Mouse (Mus musculus) midbrain, embryonic 12.5 days (tissue): ENCODE measurements around the gene Gtf2f2. TPM values are rescaled to one million over a fixed set of nuclear protein-coding genes. Genes with fewer than 3 reads are reported as not detected.

ENCODE experiments used
- ATAC-seq: fragments of 200-750 bp; cut with Nextera tagmentation; 2 replicates; pipeline ENCODE4 v1.8.0; 2017; ENCODE audit warnings: low read depth, moderate TSS enrichment, moderate library complexity; ENCODE audit not compliant: low FRiP score
- H3K27ac ChIP-seq: fragments of 300-500 bp; sonication (generic); replicated peaks from 2 replicates; pipeline ENCODE4 v1.5.1; 2016; ENCODE audit warnings: mild to moderate bottlenecking
- H3K27me3 ChIP-seq: fragments of 300-500 bp; sonication (generic); 2 replicates; pipeline ENCODE4 v1.6.1; 2016; ENCODE audit warnings: mild to moderate bottlenecking
- H3K36me3 ChIP-seq: fragments of 300-500 bp; sonication (generic); 2 replicates; pipeline ENCODE4 v1.6.1; 2016
- H3K4me1 ChIP-seq: fragments of 300-500 bp; sonication (generic); 2 replicates; pipeline ENCODE4 v1.6.1; 2016
- H3K4me2 ChIP-seq: fragments of 300-500 bp; sonication (generic); replicated peaks from 2 replicates; pipeline ENCODE4 v1.6.1; 2016; ENCODE audit warnings: mild to moderate bottlenecking, moderate library complexity
- H3K4me3 ChIP-seq: fragments of 300-500 bp; sonication (generic); 2 replicates; pipeline ENCODE4 v1.5.1; 2016; ENCODE audit warnings: mild to moderate bottlenecking
- H3K9ac ChIP-seq: fragments of 300-500 bp; sonication (generic); replicated peaks from 2 replicates; pipeline ENCODE4 v1.6.1; 2016; ENCODE audit warnings: mild to moderate bottlenecking, moderate library complexity
- H3K9me3 ChIP-seq: fragments of 300-500 bp; sonication (generic); 2 replicates; pipeline ENCODE4 v1.6.1; 2016; ENCODE audit warnings: mild to moderate bottlenecking
- WGBS: fragments of 180-500 bp; shearing (Covaris S2); methylation state at CpG from one replicate; pipeline ENCODE4 v1.1.7; 2016; 5-methylcytosine and 5-hydroxymethylcytosine counted together
- polyA plus RNA-seq: library from polyadenylated mRNA; unstranded; fragments of >200 nt; fragmentation: Nextera tagmentation; extraction: Ambion mirVana; gene quantifications from 2 replicates; pipeline ENCODE4 v1.2.1, GENCODE M21; 2016

The Gtf2f2 gene
- polyA plus RNA-seq = 47.3 and 48.9 TPM in 2 replicates

GRCm38 (mm10) chr14:76010102-76011061, at the start of gene Gtf2f2:
Gtf2f2 (minus strand) TSS chr14:76010865.
- Histone ChIP-seq H3K9ac (peak within 1 kb of the TSS; percentile 72), H3K9me3 (no peaks in the 10 kb centered on the region), H3K4me1 (peaks cover 24% of the 10 kb centered on the region), H3K27me3 (no peaks in the 10 kb centered on the region; the same call in 1 of the 2 replicates), H3K4me2 (peak within 1 kb of the TSS; percentile 75), H3K27ac (peak within 1 kb of the TSS; percentile 70; the same call in 1 of the 2 replicates), H3K4me3 (peak within 1 kb of the TSS; percentile 85), H3K36me3 (peaks cover 6% of the 10 kb centered on the region; the same call in 1 of the 2 replicates)
- ATAC-seq = peak; percentile 95
- 1% methylated on average over 67 of the region's 67 CpGs for WGBS

GRCm38 (mm10) chr14:76059441-76059840, 48.8 kb upstream of the Gtf2f2 start:
- ATAC-seq = no peak
- H3K9me3 ChIP-seq = no peaks in the 10 kb centered on the region
- H3K27me3 ChIP-seq = no peaks in the 10 kb centered on the region
- no peaks in the 10 kb centered on the region for H3K4me1 ChIP-seq
- no peak overlapping the region for H3K4me3 ChIP-seq
- H3K36me3 ChIP-seq = no peaks in the 10 kb centered on the region
- WGBS = 78% methylated on average over 5 of the region's 5 CpGs
- H3K4me2 ChIP-seq = no peak overlapping the region
- no peak overlapping the region for H3K9ac ChIP-seq
- no peak overlapping the region for H3K27ac ChIP-seq

- no peaks in the 10 kb centered on the region for H3K36me3 ChIP-seq
- H3K9me3 ChIP-seq = no peaks in the 10 kb centered on the region
- no peak for ATAC-seq
- no peaks in the 10 kb centered on the region for H3K27me3 ChIP-seq
- H3K4me1 ChIP-seq = no peaks in the 10 kb centered on the region
- no peak overlapping the region for H3K27ac ChIP-seq
- H3K4me3 ChIP-seq = no peak overlapping the region
- H3K9ac ChIP-seq = no peak overlapping the region
- 73% methylated on average over 11 of the region's 11 CpGs for WGBS
- H3K4me2 ChIP-seq = no peak overlapping the region
Observed at GRCm38 (mm10) chr14:76053726-76054125, 43.1 kb upstream of the Gtf2f2 start.

GRCm38 (mm10) chr14:76051966-76052365, 41.3 kb upstream of the Gtf2f2 start:
- H3K9me3 ChIP-seq = no peaks in the 10 kb centered on the region
- no peak overlapping the region for H3K9ac ChIP-seq
- no peaks in the 10 kb centered on the region for H3K27me3 ChIP-seq
- no peak overlapping the region for H3K27ac ChIP-seq
- no peaks in the 10 kb centered on the region for H3K4me1 ChIP-seq
- no peak overlapping the region for H3K4me2 ChIP-seq
- no peak for ATAC-seq
- WGBS = 90% methylated on average over 7 of the region's 7 CpGs
- no peaks in the 10 kb centered on the region for H3K36me3 ChIP-seq
- no peak overlapping the region for H3K4me3 ChIP-seq

- Histone ChIP-seq H3K9me3 (no peaks in the 10 kb centered on the region), H3K27me3 (no peaks in the 10 kb centered on the region), H3K36me3 (no peaks in the 10 kb centered on the region), H3K4me2 (no peak overlapping the region), H3K4me3 (no peak overlapping the region), H3K9ac (no peak overlapping the region), H3K4me1 (no peaks in the 10 kb centered on the region), H3K27ac (no peak overlapping the region)
- WGBS = 67% methylated on average over 1 of the region's 1 CpGs
- no peak for ATAC-seq
Observed at GRCm38 (mm10) chr14:76045767-76046166, 35.1 kb upstream of the Gtf2f2 start.

- no peak overlapping the region for H3K9ac ChIP-seq
- H3K27me3 ChIP-seq = no peaks in the 10 kb centered on the region
- H3K36me3 ChIP-seq = no peaks in the 10 kb centered on the region
- H3K4me2 ChIP-seq = no peak overlapping the region
- no peak overlapping the region for H3K27ac ChIP-seq
- no peak for ATAC-seq
- no peaks in the 10 kb centered on the region for H3K4me1 ChIP-seq
- no peak overlapping the region for H3K4me3 ChIP-seq
- WGBS = 51% methylated on average over 3 of the region's 3 CpGs
- H3K9me3 ChIP-seq = no peaks in the 10 kb centered on the region
Observed at GRCm38 (mm10) chr14:76044164-76044557, 33.5 kb upstream of the Gtf2f2 start.

- no peak overlapping the region for H3K4me2 ChIP-seq
- no peak overlapping the region for H3K27ac ChIP-seq
- ATAC-seq = no peak
- WGBS = 86% methylated on average over 14 of the region's 14 CpGs
- H3K9ac ChIP-seq = no peak overlapping the region
- no peaks in the 10 kb centered on the region for H3K9me3 ChIP-seq
- no peaks in the 10 kb centered on the region for H3K4me1 ChIP-seq
- H3K27me3 ChIP-seq = no peaks in the 10 kb centered on the region
- H3K36me3 ChIP-seq = no peaks in the 10 kb centered on the region
- H3K4me3 ChIP-seq = no peak overlapping the region
Observed at GRCm38 (mm10) chr14:76043251-76044163, 32.8 kb upstream of the Gtf2f2 start.

GRCm38 (mm10) chr14:76033221-76033637, 22.6 kb upstream of the Gtf2f2 start:
- Histone ChIP-seq H3K4me1 (peaks cover 45% of the 10 kb centered on the region), H3K27ac (peak overlapping the region; percentile 87), H3K9ac (no peak overlapping the region), H3K4me3 (no peak overlapping the region), H3K4me2 (peak overlapping the region; percentile 32), H3K27me3 (no peaks in the 10 kb centered on the region), H3K9me3 (no peaks in the 10 kb centered on the region), H3K36me3 (no peaks in the 10 kb centered on the region)
- 1% methylated on average over 7 of the region's 7 CpGs for WGBS
- peak; percentile 82 for ATAC-seq

- H3K4me3 ChIP-seq = no peak overlapping the region
- H3K4me1 ChIP-seq = peaks cover 45% of the 10 kb centered on the region
- H3K9me3 ChIP-seq = no peaks in the 10 kb centered on the region
- peak overlapping the region; percentile 32 for H3K4me2 ChIP-seq
- H3K36me3 ChIP-seq = no peaks in the 10 kb centered on the region
- H3K27me3 ChIP-seq = no peaks in the 10 kb centered on the region
- WGBS = 17% methylated on average over 7 of the region's 7 CpGs
- peak; percentile 64 for ATAC-seq
- H3K9ac ChIP-seq = no peak overlapping the region
- peak overlapping the region; percentile 87 for H3K27ac ChIP-seq
Observed at GRCm38 (mm10) chr14:76032671-76033136, 22.0 kb upstream of the Gtf2f2 start.

- Histone ChIP-seq H3K4me2 (no peak overlapping the region), H3K4me3 (no peak overlapping the region), H3K27me3 (no peaks in the 10 kb centered on the region), H3K4me1 (peaks cover 45% of the 10 kb centered on the region), H3K36me3 (no peaks in the 10 kb centered on the region), H3K27ac (peak overlapping the region; percentile 87), H3K9ac (no peak overlapping the region), H3K9me3 (no peaks in the 10 kb centered on the region)
- WGBS = 56% methylated on average over 11 of the region's 11 CpGs
- ATAC-seq = no peak; the same call in 1 of the 2 replicates
Observed at GRCm38 (mm10) chr14:76031117-76031842, 20.6 kb upstream of the Gtf2f2 start.

- no peak for ATAC-seq
- H3K27me3 ChIP-seq = no peaks in the 10 kb centered on the region
- no peak overlapping the region for H3K4me3 ChIP-seq
- no peak overlapping the region for H3K27ac ChIP-seq
- H3K9ac ChIP-seq = no peak overlapping the region
- peaks cover 13% of the 10 kb centered on the region; the same call in 1 of the 2 replicates for H3K4me1 ChIP-seq
- no peak overlapping the region for H3K4me2 ChIP-seq
- H3K9me3 ChIP-seq = no peaks in the 10 kb centered on the region
- no peaks in the 10 kb centered on the region for H3K36me3 ChIP-seq
- 91% methylated on average over 4 of the region's 4 CpGs for WGBS
Observed at GRCm38 (mm10) chr14:76024641-76025040, 14.0 kb upstream of the Gtf2f2 start.
